Mouse (Mus musculus): ENCODE measurements around the gene Herc1. TPM values are rescaled to one million over a fixed set of nuclear protein-coding genes. Genes with fewer than 3 reads are reported as not detected.
A peak's percentile ranks its signal among the peaks of the same experiment; 100 is the strongest.
"Not testable (repeated sequence)": the region's sequence is repeated elsewhere in the genome, so short reads cannot be mapped to it uniquely, and the experiment has no call there.

Herc1 gene
- total RNA-seq, 2 experiments from 2014 or later: 96.9 to 97.4 TPM

DNA sequence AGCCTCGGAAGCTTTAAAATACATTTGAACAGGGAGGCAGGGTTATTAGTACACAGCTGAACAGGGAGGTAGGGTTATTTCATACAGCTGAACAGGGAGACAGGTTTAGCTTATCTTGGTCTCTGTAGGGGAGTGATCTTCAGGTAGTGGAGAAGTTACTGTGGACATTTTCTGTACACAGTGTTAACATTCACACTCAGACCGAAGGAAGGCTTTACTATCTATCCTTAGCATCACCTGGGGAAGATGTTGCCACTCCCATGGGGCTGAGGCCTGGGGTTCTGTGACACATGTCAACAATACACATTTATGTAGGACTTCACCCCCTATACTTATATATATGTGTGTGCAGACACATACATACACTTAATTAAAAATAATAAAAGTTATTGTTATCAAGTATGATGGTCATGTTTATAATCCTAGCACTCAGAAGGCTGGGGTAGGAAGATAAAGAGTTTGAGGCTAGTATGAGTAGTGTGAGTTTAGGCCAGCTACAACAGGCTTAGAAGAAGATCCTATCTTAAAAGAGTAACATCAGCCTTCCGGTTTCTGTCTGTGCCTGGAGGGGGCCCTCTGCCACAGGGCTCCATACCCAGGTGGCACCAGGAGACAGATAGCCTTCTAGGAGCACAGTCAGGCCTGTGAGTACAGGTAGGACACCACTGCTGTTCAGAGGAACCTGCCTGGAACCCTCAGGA, 9.7 kb upstream of the Herc1 start:
- ATAC-seq (replicated peaks; ENCODE audit: low FRiP score, low TSS enrichment, poor library complexity, severe bottlenecking): peak; percentile 93

DNA sequence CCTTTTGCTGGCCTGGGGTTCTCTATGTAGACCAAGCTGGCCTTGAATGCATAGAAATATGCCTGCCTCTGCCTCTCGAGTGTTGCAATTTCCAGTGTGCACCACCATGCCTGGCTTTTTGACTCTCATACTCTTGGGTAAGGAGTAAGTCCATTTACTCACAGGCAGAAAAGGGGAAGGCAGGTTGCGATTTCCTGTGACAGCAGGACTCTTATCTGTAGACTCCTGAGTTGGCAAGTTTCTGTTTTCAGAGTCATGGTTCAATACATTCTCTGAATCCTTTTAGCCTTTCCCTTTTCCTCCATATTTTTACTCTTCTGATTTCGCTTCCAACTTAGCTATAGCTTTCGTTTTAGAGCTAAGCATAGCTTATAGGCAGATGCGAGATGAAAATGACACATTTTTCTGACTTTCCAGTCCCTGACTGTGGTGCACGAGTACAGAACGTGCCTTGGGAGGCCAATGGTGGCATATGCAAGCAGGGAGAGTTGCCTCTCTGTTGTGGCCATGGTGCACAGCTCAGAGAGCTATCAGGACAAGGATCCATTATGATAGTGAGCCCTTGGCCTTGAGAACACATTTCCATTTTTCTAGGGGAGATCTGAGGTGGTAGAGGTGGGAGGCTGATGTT, 2.7 kb upstream of the Herc1 start:
- ATAC-seq (replicated peaks; ENCODE audit: low FRiP score, low TSS enrichment, poor library complexity, severe bottlenecking): peak; percentile 21; the same call in 1 of the 2 replicates

DNA sequence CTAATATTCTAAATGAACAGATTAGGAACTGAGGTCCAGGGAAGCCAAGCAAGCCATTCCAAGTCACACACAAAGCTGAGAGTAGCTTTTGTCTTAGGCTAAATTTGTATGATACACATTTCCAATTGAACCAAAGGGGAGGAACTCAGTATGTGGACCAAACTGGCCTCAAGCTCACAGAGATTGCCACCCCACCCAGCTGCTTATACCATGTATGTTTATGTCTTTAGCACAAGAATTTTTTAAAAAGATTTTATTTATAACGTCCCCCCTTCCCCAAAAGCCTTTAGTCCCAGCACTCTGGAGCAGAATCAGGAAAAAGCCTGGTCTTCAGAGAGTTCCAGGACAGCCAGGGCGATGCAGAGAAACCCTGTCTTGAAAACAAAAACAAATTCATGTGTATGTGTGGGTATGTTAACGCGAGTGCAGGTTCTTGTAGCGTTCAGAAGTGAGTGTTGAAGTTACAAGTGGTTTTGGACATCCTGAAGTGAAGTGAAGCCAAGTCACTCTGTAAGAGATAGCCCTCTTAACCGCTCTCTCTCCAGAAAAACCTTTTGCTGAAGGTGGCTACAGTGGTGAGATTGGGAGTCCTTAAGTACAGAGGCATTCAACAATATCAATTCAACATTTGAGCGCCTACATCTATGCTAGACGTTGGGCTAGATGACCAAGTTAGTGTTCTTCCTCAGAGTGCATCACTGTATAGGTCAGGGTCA, 948 bp upstream of the Herc1 start:
- ATAC-seq (replicated peaks; ENCODE audit: low FRiP score, low TSS enrichment, poor library complexity, severe bottlenecking): peak; percentile 39; the same call in 1 of the 2 replicates

DNA sequence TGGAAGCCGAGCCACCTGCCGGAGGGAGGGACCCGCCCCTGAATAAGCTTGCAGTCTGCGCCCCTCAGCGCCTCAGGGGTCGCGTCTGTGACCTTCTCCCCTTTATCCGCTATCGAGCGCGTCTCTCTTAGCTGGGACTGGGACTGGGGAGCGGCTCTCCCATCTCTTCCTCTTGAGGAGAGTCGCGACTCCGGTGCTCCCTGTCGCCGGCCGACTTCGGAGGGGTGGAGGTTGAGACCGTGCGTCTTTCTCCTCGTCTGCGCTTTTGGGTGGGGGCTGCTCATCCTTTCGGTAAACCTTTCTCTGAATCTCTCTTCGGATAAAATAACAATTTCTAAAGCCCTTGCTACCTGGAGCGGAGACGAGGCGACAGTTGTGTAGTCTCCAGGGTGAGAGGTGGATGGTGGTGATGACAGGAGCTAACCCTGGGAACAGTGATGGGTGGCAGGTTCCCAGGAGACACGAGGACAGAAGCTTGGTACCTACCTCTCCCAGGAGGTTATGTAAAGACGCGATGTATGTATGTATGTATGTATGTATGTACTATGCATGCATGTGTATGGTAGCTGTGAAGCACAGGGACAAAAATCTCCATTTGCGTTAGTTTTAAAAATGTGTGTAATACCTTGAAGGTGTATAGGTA, 659 bp downstream of the Herc1 start:
- no peak for ATAC-seq (replicated peaks; ENCODE audit: low FRiP score, low TSS enrichment, poor library complexity, severe bottlenecking)

GRCm38 (mm10) chr9:66352704-66353103, 2.5 kb downstream of the Herc1 start:
- ATAC-seq (replicated peaks; ENCODE audit: low FRiP score, low TSS enrichment, poor library complexity, severe bottlenecking): no peak

DNA sequence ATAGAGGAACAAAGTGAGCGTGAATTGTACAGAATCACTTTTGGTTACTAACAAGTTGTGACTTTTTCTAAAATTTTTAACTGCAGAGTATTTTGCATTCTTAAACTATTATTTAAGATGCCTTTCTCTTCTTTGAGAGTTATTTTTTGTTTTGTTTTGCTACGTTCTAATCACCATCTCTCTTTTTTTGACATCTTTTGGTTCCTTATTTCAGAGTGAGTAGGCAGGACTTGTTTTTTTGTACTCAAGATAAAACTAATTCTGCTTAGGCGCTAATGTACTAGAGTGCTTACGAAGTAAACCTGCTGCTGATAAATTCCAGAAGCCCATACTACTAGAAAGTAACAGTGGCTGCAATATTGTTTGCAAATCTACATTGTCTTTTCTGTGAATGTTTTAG, 8.9 kb downstream of the Herc1 start:
- no peak for ATAC-seq (replicated peaks; ENCODE audit: low FRiP score, low TSS enrichment, poor library complexity, severe bottlenecking)

- ATAC-seq (replicated peaks; ENCODE audit: low FRiP score, low TSS enrichment, poor library complexity, severe bottlenecking): no peak; the same call in 1 of the 2 replicates
Measured at GRCm38 (mm10) chr9:66360143-66360690, 10.0 kb downstream of the Herc1 start.

GRCm38 (mm10) chr9:66368890-66369433, 18.7 kb downstream of the Herc1 start:
- no peak for ATAC-seq (replicated peaks; ENCODE audit: low FRiP score, low TSS enrichment, poor library complexity, severe bottlenecking)

DNA sequence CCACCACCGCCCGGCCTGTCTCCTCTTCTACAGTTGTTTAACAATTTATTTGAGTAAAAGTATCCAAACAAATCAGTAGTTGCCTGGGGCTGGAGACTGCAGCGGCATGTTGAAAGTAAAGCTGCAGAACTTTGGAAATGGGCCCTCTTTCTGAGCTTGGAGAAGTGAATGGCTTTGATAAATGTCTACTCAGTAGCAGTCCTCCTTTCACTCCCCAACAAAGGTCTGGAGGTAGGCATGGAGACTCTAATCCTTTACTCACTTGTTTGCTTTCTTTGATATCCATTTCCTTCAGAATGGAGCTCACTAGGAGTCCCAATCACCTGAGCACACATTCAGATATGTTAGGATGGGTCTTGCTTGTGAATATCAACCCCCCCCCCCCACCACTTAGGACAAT, 20.1 kb downstream of the Herc1 start:
- ATAC-seq (replicated peaks; ENCODE audit: low FRiP score, low TSS enrichment, poor library complexity, severe bottlenecking): no peak

GRCm38 (mm10) chr9:66370847-66371246, 20.6 kb downstream of the Herc1 start:
- ATAC-seq (replicated peaks; ENCODE audit: low FRiP score, low TSS enrichment, poor library complexity, severe bottlenecking): no peak

- no peak for ATAC-seq (replicated peaks; ENCODE audit: low FRiP score, low TSS enrichment, poor library complexity, severe bottlenecking)
Measured at GRCm38 (mm10) chr9:66373432-66373831, 23.2 kb downstream of the Herc1 start.

GRCm38 (mm10) chr9:66374495-66375478, 24.5 kb downstream of the Herc1 start:
- ATAC-seq (replicated peaks; ENCODE audit: low FRiP score, low TSS enrichment, poor library complexity, severe bottlenecking): no peak

DNA sequence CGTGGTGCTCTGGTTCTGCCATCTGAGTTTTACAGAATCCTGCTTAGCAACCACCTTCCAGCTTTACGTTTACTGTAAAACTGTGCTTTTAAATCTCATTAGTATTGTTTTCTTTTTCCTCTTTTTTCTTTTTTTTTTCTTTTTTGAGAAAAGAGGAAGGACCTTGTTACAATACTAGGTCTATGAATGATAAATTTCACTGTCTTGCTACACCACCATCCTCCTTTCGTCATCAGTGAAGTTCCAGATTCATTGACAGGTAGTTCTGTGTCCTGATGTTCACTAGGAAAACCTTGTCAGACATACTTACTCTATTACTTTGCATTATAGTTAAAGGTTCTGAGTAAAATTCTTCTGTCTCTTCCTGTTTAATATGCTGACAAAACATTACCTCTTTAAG, 33.2 kb downstream of the Herc1 start:
- no peak for ATAC-seq (replicated peaks; ENCODE audit: low FRiP score, low TSS enrichment, poor library complexity, severe bottlenecking)

- ATAC-seq (replicated peaks; ENCODE audit: low FRiP score, low TSS enrichment, poor library complexity, severe bottlenecking): not testable (repeated sequence)
Measured at GRCm38 (mm10) chr9:66390338-66390737, 40.1 kb downstream of the Herc1 start.

GRCm38 (mm10) chr9:66393304-66393703, 43.1 kb downstream of the Herc1 start:
- ATAC-seq (replicated peaks; ENCODE audit: low FRiP score, low TSS enrichment, poor library complexity, severe bottlenecking): no peak

DNA sequence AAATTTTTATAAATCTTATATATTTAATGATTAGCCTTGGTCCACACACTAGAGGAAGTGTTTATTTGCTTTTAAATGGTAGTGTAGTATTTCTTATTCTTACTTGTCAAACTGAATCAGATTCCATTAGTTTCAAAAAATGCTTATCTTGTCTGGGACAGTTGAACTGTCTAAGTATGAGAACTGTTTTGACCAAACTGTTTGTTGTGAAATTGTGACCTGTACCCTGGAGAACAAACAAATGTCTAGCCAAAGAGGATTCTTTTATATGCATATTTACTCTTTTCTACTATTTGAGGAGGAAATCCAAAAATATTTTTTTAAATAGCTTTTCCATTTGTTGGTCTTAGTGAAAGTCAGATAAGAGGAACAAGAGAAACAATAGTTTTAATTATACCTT, 73.2 kb downstream of the Herc1 start:
- no peak for ATAC-seq (replicated peaks; ENCODE audit: low FRiP score, low TSS enrichment, poor library complexity, severe bottlenecking)

DNA sequence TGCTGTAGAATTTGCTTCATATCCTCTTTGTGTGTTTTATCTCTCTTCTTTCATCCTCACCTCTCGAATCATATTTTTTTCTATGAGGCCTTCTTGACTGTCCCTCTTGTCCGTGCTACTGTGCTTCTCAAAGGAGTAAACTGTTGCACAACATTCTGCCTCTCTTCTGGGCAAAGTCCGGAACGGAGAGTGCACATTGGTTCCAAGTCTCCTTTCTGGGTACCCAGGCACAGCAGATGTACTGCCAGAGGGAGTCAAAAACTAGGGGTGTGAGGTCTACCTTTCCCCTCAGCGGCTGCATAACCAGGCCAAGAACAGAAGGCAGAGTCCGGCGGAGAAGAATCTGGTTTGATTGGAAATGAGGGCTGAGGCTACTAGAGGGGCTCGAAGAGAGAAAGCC, 89.8 kb downstream of the Herc1 start:
- ATAC-seq (replicated peaks; ENCODE audit: low FRiP score, low TSS enrichment, poor library complexity, severe bottlenecking): no peak

- ATAC-seq (replicated peaks; ENCODE audit: low FRiP score, low TSS enrichment, poor library complexity, severe bottlenecking): no peak
Measured at GRCm38 (mm10) chr9:66448253-66448652, 98.0 kb downstream of the Herc1 start.
